Mouse (Mus musculus) intestine, embryonic 14.5 days (tissue): ENCODE measurements around the gene Tmem116. TPM values are rescaled to one million over a fixed set of nuclear protein-coding genes. Genes with fewer than 3 reads are reported as not detected.

Source experiments
- ATAC-seq: fragments of 200-750 bp; cut with Nextera tagmentation; replicated peaks from 2 replicates; pipeline ENCODE4 v1.8.0; 2017; ENCODE audit warnings: low read depth, moderate number of reproducible peaks, moderate TSS enrichment, moderate library complexity; ENCODE audit not compliant: low FRiP score, low TSS enrichment
- DNase-seq: peaks from one replicate; pipeline ENCODE4 v3.0.0-alpha.2; 2018; ENCODE audit warnings: low spot score
- H3K27ac ChIP-seq: fragments of 300-500 bp; sonication (generic); 2 replicates; pipeline ENCODE4 v1.5.1; 2014; ENCODE audit warnings: low read depth, mild to moderate bottlenecking, control low read depth
- H3K27me3 ChIP-seq: fragments of 300-500 bp; sonication (generic); replicated peaks from 2 replicates; pipeline ENCODE4 v1.6.1; 2014; ENCODE audit warnings: low read length, control low read depth; ENCODE audit not compliant: control insufficient read depth, insufficient read depth
- H3K36me3 ChIP-seq: fragments of 300-500 bp; sonication (generic); 2 replicates; pipeline ENCODE4 v1.6.1; 2014; ENCODE audit warnings: low read length, control low read depth; ENCODE audit not compliant: control insufficient read depth, insufficient read depth
- H3K4me1 ChIP-seq: fragments of 300-500 bp; sonication (generic); replicated peaks from 2 replicates; pipeline ENCODE4 v1.6.1; 2014; ENCODE audit warnings: low read length, control low read depth, mixed read lengths; ENCODE audit not compliant: control insufficient read depth, insufficient read depth
- H3K4me2 ChIP-seq: fragments of 300-500 bp; sonication (generic); 2 replicates; pipeline ENCODE4 v1.6.1; 2014; ENCODE audit warnings: low read length
- H3K4me3 ChIP-seq: fragments of 300-500 bp; sonication (generic); 2 replicates; pipeline ENCODE4 v1.5.1; 2014; ENCODE audit warnings: low read depth, low read length, control low read depth, mixed read lengths
- H3K9ac ChIP-seq: fragments of 300-500 bp; sonication (generic); 2 replicates; pipeline ENCODE4 v1.6.1; 2014; ENCODE audit warnings: mild to moderate bottlenecking, low read length
- H3K9me3 ChIP-seq: fragments of 300-500 bp; sonication (generic); 2 replicates; pipeline ENCODE4 v1.6.1; 2016; ENCODE audit warnings: low read length, control low read depth; ENCODE audit not compliant: control insufficient read depth
- WGBS: fragments of 180-500 bp; shearing (Covaris S2); extraction: QIAGEN DNeasy Blood & Tissue Kit; methylation state at CpG from one replicate; pipeline ENCODE4 v1.1.7; 2014; 5-methylcytosine and 5-hydroxymethylcytosine counted together
- polyA plus RNA-seq: library from polyadenylated mRNA; unstranded; fragments of >200 nt; fragmentation: Nextera tagmentation; extraction: Ambion mirVana; gene quantifications from 2 replicates; pipeline ENCODE4 v1.2.1, GENCODE M21; 2014

Tmem116 gene
- polyA plus RNA-seq, 1 experiment from 2014 or later: 1.8 TPM

GRCm38 (mm10) chr5:121443548-121443947, 8.1 kb upstream of the Tmem116 start:
- WGBS: 96% methylated on average over 3 of the region's 3 CpGs
- DNase-seq: no peak
- ATAC-seq: no peak
- H3K36me3 ChIP-seq: peaks cover 100% of the 10 kb centered on the region
- no peak overlapping the region for H3K4me2 ChIP-seq
- no peaks in the 10 kb centered on the region for H3K4me1 ChIP-seq
- H3K9ac ChIP-seq: no peak overlapping the region
- no peak overlapping the region for H3K27ac ChIP-seq
- H3K9me3 ChIP-seq: no peaks in the 10 kb centered on the region
- H3K4me3 ChIP-seq: no peak overlapping the region
- no peaks in the 10 kb centered on the region for H3K27me3 ChIP-seq

DNA sequence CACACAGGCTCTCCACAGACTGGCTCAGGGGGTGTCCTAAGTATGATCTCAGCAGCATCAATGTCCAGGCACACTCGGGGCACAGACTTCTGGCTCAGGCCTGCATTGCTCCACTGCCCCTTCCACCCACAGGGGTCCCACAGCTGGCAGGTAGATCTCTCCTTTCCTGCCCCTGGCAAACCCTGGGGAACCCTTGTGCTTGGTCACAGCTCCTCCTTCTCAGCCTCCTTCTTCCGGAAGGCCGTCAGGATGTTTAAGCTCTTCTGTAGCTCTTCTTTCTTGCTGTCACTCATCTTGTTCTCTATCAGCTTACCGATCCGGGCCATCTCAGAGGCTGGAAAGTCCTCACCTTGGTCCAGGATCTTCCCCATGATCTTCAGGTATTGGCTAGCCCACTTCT, 6.8 kb upstream of the Tmem116 start:
- H3K4me3 ChIP-seq: no peak overlapping the region
- no peak overlapping the region for H3K4me2 ChIP-seq
- no peaks in the 10 kb centered on the region for H3K27me3 ChIP-seq
- ATAC-seq (no peak), DNase-seq (no peak)
- H3K9me3 ChIP-seq: no peaks in the 10 kb centered on the region
- 94% methylated on average over 5 of the region's 5 CpGs for WGBS
- H3K36me3 ChIP-seq: peaks cover 98% of the 10 kb centered on the region
- H3K4me1 ChIP-seq: no peaks in the 10 kb centered on the region
- no peak overlapping the region for H3K27ac ChIP-seq
- H3K9ac ChIP-seq: no peak overlapping the region

DNA sequence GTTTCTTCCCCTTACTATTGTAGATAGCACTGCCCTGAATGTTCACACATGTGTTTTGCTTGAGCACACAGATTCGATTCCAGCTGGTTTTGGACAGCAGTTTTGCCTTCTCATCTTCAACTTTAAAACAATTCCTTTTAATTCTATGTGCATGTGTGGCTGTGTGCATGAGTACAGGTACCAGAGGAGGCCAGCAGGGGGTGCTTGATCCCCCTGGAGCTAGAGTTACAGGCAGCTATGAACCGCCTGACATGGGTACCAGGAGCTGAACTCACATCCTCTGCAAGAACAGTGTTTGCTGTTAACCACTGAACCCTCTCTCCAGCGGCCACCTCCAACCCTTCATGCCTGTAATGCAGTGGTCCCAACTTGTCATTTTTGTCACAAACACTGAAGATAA, 3.2 kb upstream of the Tmem116 start:
- ATAC-seq: no peak
- 96% methylated on average over 3 of the region's 3 CpGs for WGBS
- DNase-seq: no peak
- H3K27me3 ChIP-seq: no peaks in the 10 kb centered on the region
- no peak overlapping the region for H3K9ac ChIP-seq
- no peaks in the 10 kb centered on the region for H3K9me3 ChIP-seq
- H3K27ac ChIP-seq: no peak overlapping the region
- H3K4me3 ChIP-seq: no peak overlapping the region
- no peak overlapping the region for H3K4me2 ChIP-seq
- H3K4me1 ChIP-seq: peaks cover 9% of the 10 kb centered on the region
- peaks cover 63% of the 10 kb centered on the region for H3K36me3 ChIP-seq

GRCm38 (mm10) chr5:121449976-121450375, 1.7 kb upstream of the Tmem116 start:
- no peaks in the 10 kb centered on the region for H3K9me3 ChIP-seq
- no peak overlapping the region for H3K27ac ChIP-seq
- no peaks in the 10 kb centered on the region for H3K27me3 ChIP-seq
- no peak overlapping the region for H3K4me3 ChIP-seq
- no peak overlapping the region for H3K4me2 ChIP-seq
- ATAC-seq (no peak), DNase-seq (peak; percentile 72)
- no peak overlapping the region for H3K9ac ChIP-seq
- H3K36me3 ChIP-seq: peaks cover 47% of the 10 kb centered on the region
- WGBS: 72% methylated on average over 6 of the region's 6 CpGs
- H3K4me1 ChIP-seq: peaks cover 17% of the 10 kb centered on the region

GRCm38 (mm10) chr5:121450476-121450875, 1.2 kb upstream of the Tmem116 start:
- ATAC-seq (no peak), DNase-seq (no peak)
- H3K9me3 ChIP-seq: no peaks in the 10 kb centered on the region
- peak overlapping the region; percentile 82 for H3K4me2 ChIP-seq
- H3K27ac ChIP-seq: no peak overlapping the region
- H3K4me3 ChIP-seq: peak overlapping the region; percentile 13; the same call in 1 of the 2 replicates
- no peaks in the 10 kb centered on the region for H3K27me3 ChIP-seq
- H3K36me3 ChIP-seq: peaks cover 42% of the 10 kb centered on the region
- peaks cover 17% of the 10 kb centered on the region for H3K4me1 ChIP-seq
- 80% methylated on average over 9 of the region's 9 CpGs for WGBS
- 0 out of 2 replicates have a peak overlapping the region, but pooled peaks have one; percentile 5 for H3K9ac ChIP-seq

GRCm38 (mm10) chr5:121451203-121451602, 490 bp upstream of the Tmem116 start:
- ATAC-seq (no peak), DNase-seq (no peak)
- H3K9me3 ChIP-seq: no peaks in the 10 kb centered on the region
- H3K4me1 ChIP-seq: peaks cover 17% of the 10 kb centered on the region
- peak overlapping the region; percentile 99 for H3K4me3 ChIP-seq
- peak overlapping the region; percentile 82 for H3K4me2 ChIP-seq
- no peaks in the 10 kb centered on the region for H3K27me3 ChIP-seq
- peak overlapping the region; percentile 92; the same call in 1 of the 2 replicates for H3K27ac ChIP-seq
- peak overlapping the region; percentile 92 for H3K9ac ChIP-seq
- H3K36me3 ChIP-seq: peaks cover 35% of the 10 kb centered on the region
- 22% methylated on average over 8 of the region's 8 CpGs for WGBS

- Histone ChIP-seq H3K4me1 (peaks cover 17% of the 10 kb centered on the region), H3K36me3 (peaks cover 25% of the 10 kb centered on the region), H3K4me3 (peak within 1 kb of the TSS; percentile 99), H3K4me2 (peak within 1 kb of the TSS; percentile 82), H3K27ac (peak within 1 kb of the TSS; percentile 92), H3K27me3 (no peaks in the 10 kb centered on the region), H3K9ac (peak within 1 kb of the TSS; percentile 94), H3K9me3 (no peaks in the 10 kb centered on the region)
- DNase-seq (peak; percentile 99), ATAC-seq (peak; percentile 87)
- under 1% methylated on average over 76 of the region's 97 CpGs for WGBS
These were observed 555 bp downstream of the Tmem116 start, which contains the start of gene Erp29 for GRCm38 (mm10) chr5:121452026-121452869. Erp29 (minus strand) TSS chr5:121452506.

DNA sequence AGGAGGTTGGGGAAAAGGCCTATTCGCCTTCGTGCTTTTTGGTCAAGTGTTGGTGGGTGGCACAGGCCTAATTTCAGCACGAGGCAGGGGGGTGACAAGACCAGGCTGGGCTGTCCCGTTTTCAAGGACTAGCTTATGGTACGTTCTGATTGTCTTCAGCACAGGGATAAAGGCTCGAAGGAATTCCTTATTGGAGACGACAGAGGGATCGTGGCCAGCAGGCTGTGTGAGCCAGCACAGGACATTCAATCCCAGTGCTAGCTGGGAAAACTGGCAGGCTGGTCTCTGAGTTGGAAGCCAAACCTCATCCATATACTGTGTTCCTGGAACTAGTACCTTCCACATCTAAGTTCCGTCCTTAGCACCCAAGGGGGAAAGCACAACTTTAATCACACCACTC, 1.2 kb downstream of the Tmem116 start:
- Histone ChIP-seq H3K4me1 (peaks cover 17% of the 10 kb centered on the region), H3K4me3 (peak overlapping the region; percentile 99), H3K4me2 (peak overlapping the region; percentile 82), H3K27ac (peak overlapping the region; percentile 92), H3K27me3 (no peaks in the 10 kb centered on the region), H3K9me3 (no peaks in the 10 kb centered on the region), H3K9ac (peak overlapping the region; percentile 94), H3K36me3 (peaks cover 18% of the 10 kb centered on the region)
- DNase-seq (no peak), ATAC-seq (no peak; the same call in 1 of the 2 replicates)
- WGBS: 5% methylated on average over 9 of the region's 9 CpGs
